ENCODE assay signal across 8 mouse cellular contexts in genomic region chr5:148551764-148552136, GRCm38 (mm10). TPM values are rescaled to one million over a fixed set of nuclear protein-coding genes. Genes with fewer than 3 reads are reported as not detected.
DNase-seq lines count a peak whose midpoint lies in the region; ATAC-seq and TF ChIP-seq lines count a peak whose summit lies in the region.

No protein-coding gene starts in this region.

- DNase-seq in neural tube, embryonic 11.5 days (ENCODE audit: low spot score) = peak; percentile 49
- DNase-seq in neural tube, embryonic 10.5 days (ENCODE audit: extremely low spot score, low spot score) = no peak
- DNase-seq in kidney, postnatal 10 days = peak; percentile 49
- DNase-seq in midbrain, embryonic 10.5 days (ENCODE audit: low spot score) = peak; percentile 45
- DNase-seq in left cerebral cortex, postnatal 14 days (ENCODE audit: low spot score in 2 of 2) = no peak

- no peaks in the 10 kb centered on the region for H3K9me3 ChIP-seq in neural tube, embryonic 11.5 days (ENCODE audit: control insufficient read depth, low read length)
- no peaks in the 10 kb centered on the region for H3K9me3 ChIP-seq in heart, embryonic 11.5 days (replicated peaks; ENCODE audit: control insufficient read depth, low read length)
- H3K9me3 ChIP-seq in midbrain, embryonic 10.5 days (replicated peaks) = no peaks in the 10 kb centered on the region

- H3K4me3 ChIP-seq in neural tube, embryonic 11.5 days (ENCODE audit: low read depth, low read length) = peak overlapping the region; percentile 73
- peak overlapping the region; percentile 82 for H3K4me3 ChIP-seq in bone marrow, adult 2 months (replicated peaks; ENCODE audit: control insufficient read depth, low read depth, low read length)
- H3K4me3 ChIP-seq in heart, embryonic 11.5 days (ENCODE audit: low read depth, low read length) = peak overlapping the region; percentile 74
- H3K4me3 ChIP-seq in midbrain, embryonic 10.5 days = peak overlapping the region; percentile 76

- no peak for TF ChIP-seq CTCF in bone marrow, adult 2 months (IDR thresholded peaks at IDR 0.05; ENCODE audit: control insufficient read depth, insufficient read depth, low read length)

- intact Hi-C loops in left cerebral cortex, postnatal 14 days (cut with DNase I) = loop anchor here (5.0 kb wide), 1 partner anchor 146 kb away; no protein-coding TSS in a partner anchor

- no peaks in the 10 kb centered on the region for H3K27me3 ChIP-seq in neural tube, embryonic 11.5 days (ENCODE audit: control insufficient read depth, insufficient read depth, low read length)
- H3K27me3 ChIP-seq in heart, embryonic 11.5 days (ENCODE audit: control insufficient read depth, insufficient read depth, low read length) = no peaks in the 10 kb centered on the region
- H3K27me3 ChIP-seq in midbrain, embryonic 10.5 days (ENCODE audit: low read depth, poor library complexity, severe bottlenecking) = peaks cover 19% of the 10 kb centered on the region

- peaks cover 21% of the 10 kb centered on the region for H3K4me1 ChIP-seq in neural tube, embryonic 11.5 days (ENCODE audit: control insufficient read depth, insufficient read depth, low read length)
- H3K4me1 ChIP-seq in bone marrow, adult 2 months (ENCODE audit: control insufficient read depth, insufficient read depth, low read length) = peaks cover 1% of the 10 kb centered on the region; the same call in 1 of the 2 replicates
- H3K4me1 ChIP-seq in heart, embryonic 11.5 days (ENCODE audit: control insufficient read depth, insufficient read depth, low read length) = peaks cover 40% of the 10 kb centered on the region
- peaks cover 65% of the 10 kb centered on the region for H3K4me1 ChIP-seq in midbrain, embryonic 10.5 days

- no peak for ATAC-seq in neural tube, embryonic 11.5 days (ENCODE audit: insufficient read depth, low FRiP score, low TSS enrichment)
- ATAC-seq in heart, embryonic 11.5 days (replicated peaks; ENCODE audit: insufficient number of reproducible peaks, low FRiP score, low TSS enrichment) = no peak
- no peak for ATAC-seq in megakaryocyte-erythroid progenitor cell, adult 5-6 weeks (replicated peaks; ENCODE audit: low FRiP score, low TSS enrichment, poor library complexity, severe bottlenecking)

- peak overlapping the region; percentile 82 for H3K4me2 ChIP-seq in neural tube, embryonic 11.5 days (ENCODE audit: low read depth)
- H3K4me2 ChIP-seq in heart, embryonic 11.5 days = peak overlapping the region; percentile 72

- no peak for TF ChIP-seq POLR2A in bone marrow, adult 2 months (IDR thresholded peaks at IDR 0.05; ENCODE audit: borderline replicate concordance, control insufficient read depth, low read depth, low read length)

- H3K36me3 ChIP-seq in neural tube, embryonic 11.5 days (ENCODE audit: control insufficient read depth, insufficient read depth, low read length) = no peaks in the 10 kb centered on the region
- no peaks in the 10 kb centered on the region for H3K36me3 ChIP-seq in heart, embryonic 11.5 days (ENCODE audit: control insufficient read depth, insufficient read depth, low read length)
- H3K36me3 ChIP-seq in midbrain, embryonic 10.5 days = no peaks in the 10 kb centered on the region

- under 1% methylated on average over 17 of the region's 17 CpGs for WGBS in neural tube, embryonic 11.5 days
- WGBS in bone marrow, adult 2 months = under 1% methylated on average over 17 of the region's 17 CpGs
- WGBS in heart, embryonic 11.5 days (ENCODE audit: insufficient replicate concordance) = under 1% methylated on average over 17 of the region's 17 CpGs
- WGBS in midbrain, embryonic 10.5 days = under 1% methylated on average over 17 of the region's 17 CpGs

- H3K27ac ChIP-seq in neural tube, embryonic 11.5 days (ENCODE audit: low read depth, low read length) = peak overlapping the region; percentile 98
- H3K27ac ChIP-seq in bone marrow, adult 2 months (ENCODE audit: control insufficient read depth, insufficient read depth, low read depth, low read length, poor library complexity) = peak overlapping the region; percentile 97
- peak overlapping the region; percentile 97 for H3K27ac ChIP-seq in heart, embryonic 11.5 days (ENCODE audit: low read depth, low read length)
- H3K27ac ChIP-seq in midbrain, embryonic 10.5 days (replicated peaks) = peak overlapping the region; percentile 96

- H3K9ac ChIP-seq in neural tube, embryonic 11.5 days (ENCODE audit: low read length) = peak overlapping the region; percentile 88
- H3K9ac ChIP-seq in heart, embryonic 11.5 days (ENCODE audit: low read depth, low read length) = peak overlapping the region; percentile 88

RNA-seq across cellular contexts. Expression of gene Ubl3, which starts 0.8 kb away (rescaled TPM):
- 83.3 and 83.6 TPM in 2 replicates for polyA plus RNA-seq in neural tube, embryonic 11.5 days (2014; fragmentation: Nextera tagmentation; extraction: Ambion mirVana)
- 21.1 and 31.1 TPM in 2 replicates for polyA plus RNA-seq in bone marrow, adult 2 months (2011; ENCODE audit: insufficient read depth, insufficient read length, low replicate concordance, missing spikeins)
- 57.1 and 59.1 TPM in 2 replicates for polyA plus RNA-seq in heart, embryonic 11.5 days (2014; fragmentation: Nextera tagmentation; extraction: Ambion mirVana)
- 52.5 and 52.7 TPM in 2 replicates for polyA plus RNA-seq in midbrain, embryonic 10.5 days (2016; fragmentation: Nextera tagmentation; extraction: Ambion mirVana)
- total RNA-seq in megakaryocyte-erythroid progenitor cell, adult 5-6 weeks (2014; fragmentation: Nextera tagmentation) = 13.0 and 14.7 TPM in 2 replicates
- total RNA-seq in megakaryocyte-erythroid progenitor cell, adult 5-6 weeks (2017) = 19.3 and 20.6 TPM in 2 replicates
- 100 to 1,000 TPM; 177 to 179 TPM for total RNA-seq in left cerebral cortex, postnatal 14 days (2021)

Comparison
In these comparisons a context has a peak if more than half of its experiments do, and no peak if none do; other contexts are left out.
1. DNase-seq: peak in neural tube, embryonic 11.5 days (single experiment), kidney, postnatal 10 days (single experiment) and midbrain, embryonic 10.5 days (single experiment); none in neural tube, embryonic 10.5 days (single experiment) and left cerebral cortex, postnatal 14 days (0 of 2).
2. Peak in every context shown above with its lines, with median percentiles within 50 percentile points of each other: H3K27ac ChIP-seq and H3K4me3 ChIP-seq.